Mouse (Mus musculus) bone marrow, adult 2 months (tissue): ENCODE measurements around the gene Apbb2.

Experiments
- CTCF ChIP-seq: fragments of 200-500 bp; IDR thresholded peaks from 2 replicates; pipeline ENCODE4 v1.5.1; 2011; ENCODE audit warnings: low read length, control low read depth; ENCODE audit not compliant: control insufficient read depth, insufficient read depth
- POLR2A ChIP-seq: fragments of 200-500 bp; IDR thresholded peaks from 2 replicates; pipeline ENCODE4 v1.6.1; 2011; ENCODE audit warnings: low read depth, mild to moderate bottlenecking, control low read depth, low read length, borderline replicate concordance; ENCODE audit not compliant: control insufficient read depth

GRCm38 (mm10) chr5:66496881-66497360, 121.7 kb downstream of the Apbb2 start:
- no peak for TF ChIP-seq CTCF
- no peak for TF ChIP-seq POLR2A
